Mouse (Mus musculus) left cerebral cortex, adult 18-20 months (tissue): ENCODE results near the gene Slit3. TPM values are rescaled to one million over a fixed set of nuclear protein-coding genes. Genes with fewer than 3 reads are reported as not detected.

Experiments
- DNase-seq, 2 experiments: peaks; one replicate each; pipeline ENCODE4 v3.0.0; 2021 to 2022; ENCODE audit warnings: low spot score in 2 of 2, mixed read lengths in 1 of 2
- microRNA-seq, 2 experiments: library from miRNA; unstranded; fragments of <30 nt; microRNA quantifications; one replicate each; pipeline ENCODE4 v1.2.0; 2021
- total RNA-seq, 2 experiments: library from RNA; stranded (reverse); gene quantifications; 2 replicates each; pipeline ENCODE4 v1.2.3; 2021

Gene Slit3
- total RNA-seq, 2 experiments from 2014 or later, result 45.7 to 50.4 TPM

GRCm38 (mm10) chr11:35737262-35737661 is 616.2 kb downstream of the Slit3 start:
- DNase-seq, result no peak

GRCm38 (mm10) chr11:35738102-35738501 is 617.1 kb downstream of the Slit3 start:
- DNase-seq, result no peak

GRCm38 (mm10) chr11:35743586-35743985 is 622.6 kb downstream of the Slit3 start:
- no peak for DNase-seq

GRCm38 (mm10) chr11:35744571-35744970 is 623.5 kb downstream of the Slit3 start:
- DNase-seq, result no peak

- no peak for DNase-seq
Measured at GRCm38 (mm10) chr11:35750578-35750977, 629.6 kb downstream of the Slit3 start.

GRCm38 (mm10) chr11:35754906-35755418 is 633.9 kb downstream of the Slit3 start:
- no peak for DNase-seq

- DNase-seq, result no peak
Measured at GRCm38 (mm10) chr11:35755546-35755945, 634.5 kb downstream of the Slit3 start.

- no peak for DNase-seq
Measured at GRCm38 (mm10) chr11:35756411-35757303, 635.6 kb downstream of the Slit3 start.

Small RNA genes lying within 50 kb of the gene (microRNA-seq; reads per million reads assigned to microRNA genes)
- 134 to 151 reads per million in 2 experiments for gene Mir218-2
